Mouse (Mus musculus) limb, embryonic 12.5 days (tissue): ENCODE measurements at regions not wholly inside any gene's neighbourhood (a gene's known extent, or its start where the extent isn't known, plus 50 kb on each side); places are given as distances from the start of the nearest gene placed in this dataset.

Source experiments
- ATAC-seq: fragments of 200-750 bp; cut with Nextera tagmentation; 2 replicates; pipeline ENCODE4 v1.8.0; 2017; ENCODE audit warnings: low read depth, moderate TSS enrichment; ENCODE audit not compliant: insufficient number of reproducible peaks, insufficient read depth, low FRiP score, low TSS enrichment
- H3K27ac ChIP-seq: fragments of 300-500 bp; sonication (generic); 2 replicates; pipeline ENCODE4 v1.5.1; 2016; ENCODE audit warnings: mild to moderate bottlenecking, moderate library complexity
- H3K27me3 ChIP-seq: fragments of 300-500 bp; sonication (generic); 2 replicates; pipeline ENCODE4 v1.6.1; 2016; ENCODE audit warnings: mild to moderate bottlenecking, moderate library complexity
- H3K36me3 ChIP-seq: fragments of 300-500 bp; sonication (generic); 2 replicates; pipeline ENCODE4 v1.6.1; 2016; ENCODE audit warnings: mild to moderate bottlenecking, moderate library complexity
- H3K4me1 ChIP-seq: fragments of 300-500 bp; sonication (generic); replicated peaks from 2 replicates; pipeline ENCODE4 v1.6.1; 2016
- H3K4me2 ChIP-seq: fragments of 300-500 bp; sonication (generic); 2 replicates; pipeline ENCODE4 v1.6.1; 2016; ENCODE audit warnings: mild to moderate bottlenecking, moderate library complexity
- H3K4me3 ChIP-seq: fragments of 300-500 bp; sonication (generic); replicated peaks from 2 replicates; pipeline ENCODE4 v1.5.1; 2016; ENCODE audit warnings: mild to moderate bottlenecking
- H3K9ac ChIP-seq: fragments of 300-500 bp; sonication (generic); replicated peaks from 2 replicates; pipeline ENCODE4 v1.6.1; 2016; ENCODE audit warnings: mild to moderate bottlenecking, moderate library complexity
- H3K9me3 ChIP-seq: fragments of 300-500 bp; sonication (generic); 2 replicates; pipeline ENCODE4 v1.6.1; 2016; ENCODE audit warnings: mild to moderate bottlenecking, moderate library complexity
- WGBS: fragments of 180-500 bp; shearing (Covaris S2); methylation state at CpG from one replicate; pipeline ENCODE4 v1.1.7; 2016; 5-methylcytosine and 5-hydroxymethylcytosine counted together

GRCm38 (mm10) chr6:99819255-99819929 lies 93.2 kb upstream of the Prok2 start:
- no peaks in the 10 kb centered on the region for H3K36me3 ChIP-seq

DNA sequence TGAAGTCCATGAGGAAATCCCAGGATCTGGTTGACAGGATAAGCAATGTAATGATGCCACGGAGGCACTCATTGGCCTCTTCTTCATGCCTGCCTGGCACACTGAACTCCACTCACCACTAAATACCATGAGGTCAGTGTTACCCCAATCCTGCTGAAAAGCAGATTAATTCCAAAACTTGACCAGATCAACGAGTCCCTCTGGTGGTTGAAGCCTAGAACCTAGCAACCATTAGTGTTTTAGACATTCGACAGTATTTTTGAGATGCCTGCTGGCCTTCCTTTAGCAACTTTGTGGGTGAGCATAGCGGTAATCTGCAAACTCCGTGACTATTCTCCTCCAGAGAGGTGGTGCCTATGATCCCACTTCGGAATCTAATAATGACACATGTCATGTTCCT lies 92.3 kb upstream of the Prok2 start:
- Histone ChIP-seq H3K9ac (no peak overlapping the region), H3K9me3 (no peaks in the 10 kb centered on the region), H3K27me3 (0 out of 2 replicates have a peak, but pooled peaks cover 6% of the 10 kb centered on the region), H3K4me2 (no peak overlapping the region), H3K27ac (no peak overlapping the region), H3K4me3 (no peak overlapping the region), H3K36me3 (no peaks in the 10 kb centered on the region), H3K4me1 (peaks cover 16% of the 10 kb centered on the region)
- 90% methylated on average over 6 of the region's 6 CpGs for WGBS
- ATAC-seq: no peak

More at GRCm38 (mm10) chr6:99819255-99819929, 93.2 kb upstream of the Prok2 start:
- H3K27me3 ChIP-seq: 0 out of 2 replicates have a peak, but pooled peaks cover 6% of the 10 kb centered on the region
- H3K27ac ChIP-seq: no peak overlapping the region
- H3K4me1 ChIP-seq: peaks cover 16% of the 10 kb centered on the region
- no peak overlapping the region for H3K4me3 ChIP-seq
- H3K9ac ChIP-seq: no peak overlapping the region
- H3K9me3 ChIP-seq: no peaks in the 10 kb centered on the region
- 38% methylated on average over 8 of the region's 8 CpGs for WGBS
- ATAC-seq: 0 out of 2 replicates have a peak, but pooled peaks have one; percentile 20
- H3K4me2 ChIP-seq: no peak overlapping the region

GRCm38 (mm10) chr6:99817245-99817644 lies 91.1 kb upstream of the Prok2 start:
- Histone ChIP-seq H3K4me1 (peaks cover 16% of the 10 kb centered on the region), H3K27ac (no peak overlapping the region), H3K9ac (no peak overlapping the region), H3K9me3 (no peaks in the 10 kb centered on the region), H3K27me3 (0 out of 2 replicates have a peak, but pooled peaks cover 6% of the 10 kb centered on the region), H3K4me2 (no peak overlapping the region), H3K36me3 (no peaks in the 10 kb centered on the region), H3K4me3 (no peak overlapping the region)
- WGBS: 87% methylated on average over 1 of the region's 1 CpGs
- no peak for ATAC-seq

- H3K36me3 ChIP-seq: no peaks in the 10 kb centered on the region
- no peak overlapping the region for H3K27ac ChIP-seq
- WGBS: 83% methylated on average over 4 of the region's 4 CpGs
- H3K4me3 ChIP-seq: no peak overlapping the region
- no peak overlapping the region for H3K9ac ChIP-seq
- ATAC-seq: no peak
- peaks cover 9% of the 10 kb centered on the region for H3K4me1 ChIP-seq
- 0 out of 2 replicates have a peak, but pooled peaks cover 6% of the 10 kb centered on the region for H3K27me3 ChIP-seq
- H3K4me2 ChIP-seq: no peak overlapping the region
- H3K9me3 ChIP-seq: no peaks in the 10 kb centered on the region
These were observed 86.9 kb upstream of the Prok2 start for GRCm38 (mm10) chr6:99813102-99813501.

DNA sequence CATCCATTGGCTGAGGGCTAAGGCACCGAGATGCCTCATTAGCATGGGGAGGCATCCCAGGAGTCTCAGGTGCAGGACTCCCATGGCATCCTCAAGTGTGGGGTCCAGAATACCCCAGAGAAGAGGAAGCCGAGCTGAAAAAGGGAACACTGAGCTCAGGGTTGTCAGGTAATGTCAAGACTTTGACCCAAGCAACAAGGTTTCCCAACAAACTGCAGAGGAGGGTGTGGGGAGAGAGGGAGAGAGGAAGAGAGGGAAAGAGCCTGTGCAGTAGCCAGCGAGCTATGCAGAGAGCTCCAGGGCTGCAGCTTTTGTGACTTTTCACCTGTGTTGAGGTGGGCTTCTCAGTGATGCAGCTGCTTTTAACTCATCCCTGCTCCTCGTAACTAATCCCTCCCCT lies 85.7 kb upstream of the Prok2 start:
- Histone ChIP-seq H3K4me3 (no peak overlapping the region), H3K9me3 (no peaks in the 10 kb centered on the region), H3K27ac (no peak overlapping the region), H3K27me3 (0 out of 2 replicates have a peak, but pooled peaks cover 1% of the 10 kb centered on the region), H3K9ac (no peak overlapping the region), H3K36me3 (no peaks in the 10 kb centered on the region), H3K4me1 (peaks cover 9% of the 10 kb centered on the region), H3K4me2 (no peak overlapping the region)
- no peak for ATAC-seq
- 72% methylated on average over 4 of the region's 4 CpGs for WGBS

DNA sequence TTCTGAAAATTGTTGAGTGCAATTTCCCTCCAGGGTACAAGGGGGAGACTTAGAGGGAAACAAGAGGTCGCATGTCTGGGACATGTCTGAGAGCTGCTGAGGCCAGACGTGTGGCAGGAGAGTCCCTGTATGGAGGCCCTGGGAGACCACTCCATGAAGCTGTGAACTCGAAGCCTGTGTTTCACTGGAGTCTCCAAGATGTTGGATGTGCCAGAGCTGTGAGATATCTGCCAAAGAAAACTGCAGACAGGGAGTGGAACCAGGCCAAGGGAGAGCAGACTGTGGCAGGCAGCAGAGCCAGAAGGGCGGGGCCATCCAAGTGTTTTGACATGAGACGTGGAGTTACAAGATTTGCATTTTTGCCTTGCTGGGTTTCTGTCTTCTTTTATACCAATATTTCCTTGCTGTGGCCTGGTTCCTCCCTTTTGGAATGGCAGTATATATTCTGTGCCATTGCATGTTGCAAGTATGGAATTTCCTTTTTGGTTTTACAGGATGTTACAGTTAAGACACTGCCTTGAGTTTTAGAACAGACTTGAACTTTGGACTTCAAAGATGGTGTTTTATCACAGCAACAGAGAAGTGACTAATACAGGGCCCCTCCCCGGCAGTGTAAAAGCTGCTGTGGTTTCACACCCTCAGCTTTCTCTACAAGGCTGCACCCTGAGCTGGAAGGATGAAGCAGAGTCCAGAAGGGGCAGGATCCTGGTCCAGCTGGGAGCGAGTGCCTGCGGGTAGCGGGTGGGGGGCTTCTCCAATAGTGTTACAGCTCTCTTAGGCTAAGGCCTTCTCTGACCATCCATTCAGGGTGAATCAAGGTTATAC lies 85.0 kb upstream of the Prok2 start:
- H3K36me3 ChIP-seq: no peaks in the 10 kb centered on the region
- 70% methylated on average over 9 of the region's 9 CpGs for WGBS
- no peak for ATAC-seq
- no peak overlapping the region for H3K9ac ChIP-seq
- H3K4me3 ChIP-seq: no peak overlapping the region
- H3K4me1 ChIP-seq: peaks cover 9% of the 10 kb centered on the region
- 0 out of 2 replicates have a peak, but pooled peaks cover 4% of the 10 kb centered on the region for H3K9me3 ChIP-seq
- H3K27ac ChIP-seq: no peak overlapping the region
- no peak overlapping the region for H3K4me2 ChIP-seq
- H3K27me3 ChIP-seq: no peaks in the 10 kb centered on the region

DNA sequence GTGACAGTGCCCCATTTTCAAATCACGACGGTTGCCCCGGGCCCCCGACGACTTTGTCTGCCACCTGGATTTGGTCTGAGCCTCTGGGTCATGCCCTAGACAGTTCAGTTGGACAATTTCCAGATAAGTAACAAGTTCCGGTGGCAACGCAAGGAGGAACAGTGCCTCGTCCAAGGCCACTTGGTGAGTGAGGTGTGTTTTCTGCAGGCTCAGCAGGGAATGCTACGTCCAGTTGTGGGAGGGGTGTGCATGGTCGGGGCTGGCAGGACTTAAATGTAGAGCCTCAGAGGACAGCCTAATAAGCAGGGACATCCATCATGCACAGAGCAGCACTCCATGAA lies 78.7 kb upstream of the Prok2 start:
- 13% methylated on average over 10 of the region's 10 CpGs for WGBS

DNA sequence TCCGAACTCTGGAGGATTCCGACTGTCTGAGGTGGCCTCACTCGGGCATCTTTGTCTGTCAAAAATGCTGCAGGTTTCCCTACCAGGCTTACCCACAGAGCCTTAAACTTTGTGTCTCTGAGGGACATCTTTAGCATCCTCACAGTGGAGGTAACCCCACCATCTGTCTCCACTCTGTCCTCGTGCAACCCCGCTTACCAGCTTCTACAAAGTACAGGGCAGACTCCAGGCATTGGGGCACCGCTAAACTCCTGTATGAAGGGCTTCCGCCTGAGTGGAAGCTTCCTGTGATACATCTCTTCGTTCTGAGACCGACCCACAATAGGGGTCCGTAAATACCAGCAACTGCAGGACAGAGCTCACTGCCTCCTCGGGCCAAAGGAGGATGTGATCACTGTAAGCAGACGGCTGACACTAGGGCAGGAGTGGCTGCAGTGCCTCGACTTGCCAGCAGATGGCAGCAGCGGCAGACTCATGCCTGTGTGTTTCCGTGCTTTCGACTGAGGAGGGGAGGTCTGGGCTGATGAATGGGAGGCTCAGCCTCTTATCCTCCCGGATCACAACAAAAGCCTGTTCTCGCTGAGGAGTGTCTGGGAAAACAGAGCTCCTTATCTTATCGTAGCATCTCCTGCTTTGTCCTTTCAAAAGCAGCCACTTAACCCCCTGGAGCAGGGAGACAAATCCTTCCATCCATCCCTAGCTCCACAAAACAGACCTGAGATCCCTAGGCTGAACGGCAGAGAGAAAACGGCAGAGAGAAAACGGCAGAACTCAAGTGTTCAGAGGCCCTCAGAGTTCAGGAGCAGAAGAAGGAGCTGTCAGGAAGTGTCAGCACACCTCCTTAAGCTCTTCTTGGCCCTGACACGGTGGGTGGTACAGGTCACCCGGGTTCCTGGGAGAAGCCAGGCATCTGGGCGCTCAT lies 78.1 kb upstream of the Prok2 start:
- 0 out of 2 replicates have a peak, but pooled peaks cover 4% of the 10 kb centered on the region for H3K9me3 ChIP-seq
- peaks cover 23% of the 10 kb centered on the region for H3K4me1 ChIP-seq
- H3K9ac ChIP-seq: peak overlapping the region; percentile 50
- H3K27ac ChIP-seq: no peak overlapping the region
- peak overlapping the region; percentile 50 for H3K4me2 ChIP-seq
- ATAC-seq: peak; percentile 61
- peak overlapping the region; percentile 17; the same call in 1 of the 2 replicates for H3K4me3 ChIP-seq
- no peaks in the 10 kb centered on the region for H3K36me3 ChIP-seq
- peaks cover 20% of the 10 kb centered on the region for H3K27me3 ChIP-seq
- 18% methylated on average over 25 of the region's 25 CpGs for WGBS

More for the DNA sequence above, 78.7 kb upstream of the Prok2 start:
- Histone ChIP-seq H3K9me3 (0 out of 2 replicates have a peak, but pooled peaks cover 4% of the 10 kb centered on the region), H3K4me3 (0 out of 2 replicates have a peak overlapping the region, but pooled peaks have one; percentile 17), H3K4me2 (peak overlapping the region; percentile 50), H3K9ac (peak overlapping the region; percentile 50; the same call in 1 of the 2 replicates), H3K36me3 (no peaks in the 10 kb centered on the region), H3K4me1 (peaks cover 19% of the 10 kb centered on the region), H3K27ac (no peak overlapping the region), H3K27me3 (peaks cover 20% of the 10 kb centered on the region)
- no peak for ATAC-seq

DNA sequence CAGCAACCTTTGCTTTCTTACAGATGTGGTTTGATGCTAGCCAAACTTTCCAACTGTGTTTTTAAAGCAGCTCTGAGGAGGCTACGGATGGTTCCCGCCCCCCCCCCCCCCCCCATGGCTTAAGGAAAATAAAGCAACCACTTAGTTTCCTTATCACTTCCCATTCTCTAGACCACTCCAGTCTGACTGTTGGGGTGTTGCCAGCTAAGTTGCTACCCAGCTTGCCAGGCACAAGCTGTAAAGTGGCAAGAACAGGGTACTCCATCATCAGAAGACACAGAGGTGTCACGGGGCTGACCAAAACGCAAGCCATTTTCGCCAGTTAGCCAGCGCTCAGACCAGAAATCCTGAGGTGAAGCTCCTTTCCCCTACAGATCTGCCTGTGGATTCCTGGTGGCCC lies 74.7 kb upstream of the Prok2 start:
- 0 out of 2 replicates have a peak overlapping the region, but pooled peaks have one; percentile 21 for H3K4me2 ChIP-seq
- H3K27ac ChIP-seq: peak overlapping the region; percentile 62; the same call in 1 of the 2 replicates
- peaks cover 23% of the 10 kb centered on the region for H3K4me1 ChIP-seq
- H3K4me3 ChIP-seq: no peak overlapping the region
- H3K27me3 ChIP-seq: peaks cover 20% of the 10 kb centered on the region
- no peak for ATAC-seq
- no peaks in the 10 kb centered on the region for H3K36me3 ChIP-seq
- 73% methylated on average over 6 of the region's 6 CpGs for WGBS
- H3K9ac ChIP-seq: no peak overlapping the region
- H3K9me3 ChIP-seq: no peaks in the 10 kb centered on the region

GRCm38 (mm10) chr6:99800324-99800723 lies 74.1 kb upstream of the Prok2 start:
- H3K27me3 ChIP-seq: peaks cover 19% of the 10 kb centered on the region
- no peaks in the 10 kb centered on the region for H3K36me3 ChIP-seq
- WGBS: 16% methylated on average over 14 of the region's 14 CpGs
- peak; percentile 80; the same call in 1 of the 2 replicates for ATAC-seq
- peak overlapping the region; percentile 21; the same call in 1 of the 2 replicates for H3K4me2 ChIP-seq
- peaks cover 23% of the 10 kb centered on the region for H3K4me1 ChIP-seq
- no peak overlapping the region for H3K27ac ChIP-seq
- H3K9ac ChIP-seq: no peak overlapping the region
- no peaks in the 10 kb centered on the region for H3K9me3 ChIP-seq
- H3K4me3 ChIP-seq: no peak overlapping the region
